Mouse (Mus musculus): ENCODE results near the gene Anp32e.

DNA sequence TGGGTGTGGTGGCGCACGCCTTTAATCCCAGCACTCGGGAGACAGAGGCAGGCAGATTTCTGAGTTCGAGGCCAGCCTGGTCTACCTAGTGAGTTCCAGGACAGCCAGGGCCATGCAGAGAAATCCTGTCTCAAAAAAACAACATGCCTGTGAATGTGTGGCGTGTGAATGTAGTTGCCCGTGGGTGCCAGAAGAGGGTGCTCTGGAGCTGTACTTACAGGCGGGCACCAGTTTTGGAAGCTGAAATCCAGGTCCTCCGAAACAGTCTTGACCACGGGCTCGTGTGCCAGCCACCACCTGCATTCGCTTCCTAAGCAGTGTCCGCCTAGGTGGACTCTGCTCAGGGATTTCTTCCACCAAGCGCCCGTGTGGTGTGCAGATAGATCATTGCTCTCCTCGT is 9.8 kb downstream of the Anp32e start:
- peak; percentile 63 for TF ChIP-seq CTCF (IDR thresholded peaks at IDR 0.05)
- no peak for TF ChIP-seq EP300 (IDR thresholded peaks at IDR 0.05)

All from lung, postnatal 0 days (tissue).